Mouse (Mus musculus) retina, postnatal 7 days (tissue): ENCODE results near the gene Cox6a1.
"Not testable (repeated sequence)": the region's sequence is repeated elsewhere in the genome, so short reads cannot be mapped to it uniquely, and the experiment has no call there.

ENCODE experiments used
- DNase-seq: peaks from one replicate; pipeline ENCODE4 v3.0.0-alpha.2; 2012; ENCODE audit warnings: low read depth, low spot score

Gene Cox6a1

DNA sequence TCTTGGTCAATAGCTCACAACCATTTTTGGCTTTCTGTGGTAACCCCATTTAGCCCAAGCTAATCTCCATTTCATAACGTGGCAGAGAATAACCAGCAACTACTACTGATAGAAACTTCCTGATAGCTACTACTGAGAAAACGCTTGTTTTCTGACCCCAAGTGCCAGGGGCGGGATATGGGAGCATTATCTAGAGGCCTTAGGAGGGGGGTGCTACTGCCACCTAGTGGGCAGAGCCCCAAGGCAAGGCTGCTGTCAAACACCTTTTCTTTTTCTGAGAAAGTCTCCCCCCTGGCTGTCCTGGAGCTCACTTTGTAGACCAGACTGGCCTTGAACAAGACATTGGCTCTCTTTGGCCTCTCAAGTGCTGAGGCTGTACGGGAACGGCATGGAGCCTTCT is 1.2 kb downstream of the Cox6a1 start:
- DNase-seq = peak; percentile 65

DNA sequence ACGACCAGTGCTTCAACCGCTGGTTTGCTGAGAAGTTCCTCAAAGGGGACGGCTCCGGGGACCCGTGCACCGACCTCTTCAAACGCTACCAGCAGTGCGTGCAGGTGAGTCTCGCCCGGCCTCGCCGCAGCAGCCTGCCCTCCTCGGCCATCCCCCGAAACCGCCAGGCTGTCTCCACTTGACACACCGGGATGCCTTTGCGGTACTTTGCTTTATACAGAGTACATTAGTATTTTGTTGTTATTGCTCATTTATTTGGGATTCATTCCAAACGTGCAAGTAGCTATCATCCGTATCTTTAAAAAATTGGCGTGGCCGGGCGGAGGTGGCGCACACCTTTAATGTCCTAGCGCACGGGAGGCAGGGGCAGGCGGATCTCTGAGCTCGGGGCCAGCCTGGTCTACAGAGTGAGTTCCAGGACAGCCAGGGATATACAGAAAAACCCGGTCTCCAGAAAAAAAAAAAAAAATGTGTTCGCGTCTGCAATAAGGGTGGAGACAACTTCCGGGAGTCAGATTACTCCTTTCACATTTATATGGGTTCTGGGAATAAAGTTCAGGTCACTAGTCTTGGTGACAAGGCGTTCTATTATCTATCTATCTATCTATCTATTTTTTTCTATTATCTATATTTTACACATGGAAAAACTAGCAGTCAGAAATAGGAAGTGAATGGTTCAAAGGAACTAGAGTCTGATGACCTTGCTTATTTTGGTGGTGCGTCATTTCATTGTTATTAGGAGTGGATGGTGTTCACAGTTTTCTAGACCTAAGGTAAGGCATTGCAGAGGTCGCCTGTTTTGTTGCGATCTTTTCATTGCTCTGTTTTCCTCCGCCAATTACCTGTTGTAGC is 7.2 kb downstream of the Cox6a1 start:
- DNase-seq = no peak

- DNase-seq = peak; percentile 86
Observed at GRCm38 (mm10) chr5:115340577-115341313, 8.0 kb downstream of the Cox6a1 start, which contains the start of the genes Gatc and Triap1. TSS of gene Gatc (minus strand) at chr5:115341178. TSS of gene Triap1 (plus strand) at chr5:115341225.

GRCm38 (mm10) chr5:115340007-115340406 is 8.8 kb downstream of the Cox6a1 start:
- no peak for DNase-seq

DNA sequence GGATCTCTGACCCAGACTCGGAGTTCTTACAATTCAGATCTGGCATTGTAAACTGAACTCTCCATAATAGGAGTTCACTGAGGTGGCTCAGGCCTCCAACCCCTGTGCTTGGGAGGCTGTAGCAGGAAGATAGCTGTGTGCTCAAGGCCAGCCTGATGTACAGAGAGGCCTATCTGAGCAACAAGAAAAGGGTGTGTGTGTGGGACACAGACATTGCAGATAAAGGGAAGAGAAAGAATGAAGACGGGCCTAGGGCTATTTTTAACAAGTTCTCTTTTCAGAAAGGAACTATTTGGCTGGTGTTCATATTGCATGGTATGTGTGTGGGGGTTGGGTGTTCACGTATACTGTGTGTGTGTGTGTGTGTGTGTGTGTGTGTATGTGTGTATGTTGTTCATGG is 15.2 kb downstream of the Cox6a1 start:
- no peak for DNase-seq

GRCm38 (mm10) chr5:115330955-115331354 is 17.8 kb downstream of the Cox6a1 start:
- no peak for DNase-seq

- no peak for DNase-seq
Observed at GRCm38 (mm10) chr5:115327610-115328548, 20.9 kb downstream of the Cox6a1 start.

DNA sequence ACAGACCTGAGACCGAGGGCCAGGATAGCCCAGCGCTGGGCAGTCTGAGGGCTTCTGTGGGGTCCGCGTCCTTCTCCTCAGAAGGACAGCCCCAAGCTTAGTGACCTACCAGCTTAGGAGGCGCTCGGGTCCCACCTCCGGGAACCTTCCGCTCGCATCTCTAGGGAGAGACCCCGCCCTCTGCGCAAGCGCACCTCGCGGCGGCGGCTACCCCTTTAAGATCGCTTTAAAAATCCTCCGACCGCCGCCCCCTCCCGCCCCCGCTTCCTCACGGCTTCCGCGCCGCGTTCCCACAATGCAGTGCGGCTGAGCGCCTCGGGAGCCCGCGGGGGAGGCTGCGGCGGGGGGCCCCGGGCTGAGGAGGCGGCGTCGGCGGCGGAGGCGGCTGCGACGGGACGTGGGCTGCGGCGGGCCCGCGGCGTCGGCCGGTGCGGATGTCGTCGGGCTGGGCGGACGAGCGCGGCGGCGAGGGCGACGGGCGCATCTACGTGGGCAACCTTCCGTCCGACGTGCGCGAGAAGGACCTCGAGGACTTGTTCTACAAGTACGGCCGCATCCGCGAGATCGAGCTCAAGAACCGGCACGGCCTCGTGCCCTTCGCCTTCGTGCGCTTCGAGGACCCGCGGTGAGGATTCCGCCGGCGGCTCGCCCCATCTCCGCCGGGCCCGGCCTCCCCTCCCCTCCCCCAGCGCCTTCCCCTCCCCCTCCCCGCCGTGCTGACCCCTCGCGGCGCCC is 21.7 kb downstream of the Cox6a1 start, which contains the start of gene Srsf9:
Gene Srsf9, plus strand, starts transcription at position 303 of the 735 bp plus-strand sequence.
- peak; percentile 94 for DNase-seq

GRCm38 (mm10) chr5:115326256-115326831 is 22.4 kb downstream of the Cox6a1 start:
- DNase-seq = no peak

GRCm38 (mm10) chr5:115319004-115319940 is 29.5 kb downstream of the Cox6a1 start:
- peak; percentile 51 for DNase-seq

DNA sequence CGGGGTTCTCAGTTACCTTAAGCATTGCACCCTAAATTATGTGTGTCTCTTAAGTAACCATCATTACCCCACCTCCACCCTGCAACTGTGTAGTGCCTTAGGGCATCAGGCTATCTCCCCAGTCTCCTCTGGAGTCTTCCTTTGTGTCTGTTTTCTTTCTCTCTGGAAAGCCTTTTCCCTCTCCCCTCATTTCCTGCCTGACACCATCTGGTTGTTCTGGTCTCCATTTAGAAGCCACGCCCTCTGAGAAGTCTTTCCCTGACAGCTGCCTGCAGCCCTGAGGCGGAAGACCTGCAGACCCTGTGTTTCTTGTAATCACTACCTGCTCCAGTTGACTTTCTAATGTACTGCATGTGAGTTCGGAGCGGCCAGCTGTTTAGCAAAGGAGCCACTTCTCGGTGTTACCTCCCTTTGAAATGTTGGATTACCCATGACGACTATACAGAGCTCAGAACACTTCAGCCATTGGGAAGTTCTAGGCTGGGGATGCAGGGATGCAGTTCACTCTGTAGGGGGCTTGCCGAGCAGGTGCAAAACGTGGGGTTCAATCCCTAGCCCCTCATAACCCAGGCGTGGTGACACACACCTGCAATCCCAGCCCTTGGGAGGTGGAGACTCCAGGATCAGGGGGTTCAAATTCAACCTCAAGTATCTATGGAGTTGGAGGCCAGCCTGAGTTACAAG is 31.0 kb downstream of the Cox6a1 start:
- DNase-seq = no peak

DNA sequence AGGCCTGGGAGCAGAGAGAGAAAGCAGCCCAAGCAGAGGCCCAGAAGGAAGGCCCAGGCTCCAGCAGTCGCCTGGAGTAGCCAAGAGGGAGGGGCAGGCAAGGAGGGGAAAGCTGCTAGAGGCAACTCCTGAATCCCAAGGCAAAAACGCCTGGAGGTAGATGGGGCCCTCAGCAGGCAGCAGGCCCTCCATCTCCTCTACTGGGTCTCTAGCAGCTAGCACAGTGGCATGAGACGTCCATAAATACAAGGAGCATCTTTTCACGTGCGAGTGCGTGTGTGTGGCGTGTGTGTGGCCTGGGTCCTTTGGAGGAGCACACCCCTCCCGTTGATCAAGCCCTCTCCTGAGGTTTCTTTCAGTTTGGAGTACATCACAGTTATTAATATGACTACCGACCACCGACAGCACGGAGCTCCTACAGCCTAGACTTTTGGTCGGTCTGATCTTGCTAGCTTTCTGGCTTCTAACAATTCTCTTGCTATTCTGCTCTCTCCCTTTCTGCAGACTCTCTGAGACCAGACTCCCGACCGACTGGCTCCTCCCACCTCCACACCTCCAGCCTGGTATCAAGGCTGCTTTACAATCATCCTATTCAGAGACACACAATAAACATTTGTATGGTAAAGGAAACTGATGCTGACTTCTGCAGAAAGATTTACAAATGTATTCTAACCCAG is 31.7 kb downstream of the Cox6a1 start:
- no peak for DNase-seq

DNA sequence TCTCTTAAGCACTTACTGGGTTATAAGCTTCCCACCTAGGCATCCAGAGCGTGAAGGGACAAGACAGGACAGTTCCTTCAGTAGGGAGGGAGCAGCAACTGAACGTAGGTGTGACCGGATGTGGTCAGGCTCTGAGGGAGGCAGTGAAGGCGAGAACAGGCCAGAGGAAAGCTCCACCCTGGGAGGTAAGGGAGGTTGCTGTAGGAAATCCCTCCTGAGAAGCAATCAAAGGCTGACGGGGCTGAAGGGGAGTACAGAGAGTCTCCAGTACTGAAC is 35.2 kb downstream of the Cox6a1 start:
- no peak for DNase-seq

DNA sequence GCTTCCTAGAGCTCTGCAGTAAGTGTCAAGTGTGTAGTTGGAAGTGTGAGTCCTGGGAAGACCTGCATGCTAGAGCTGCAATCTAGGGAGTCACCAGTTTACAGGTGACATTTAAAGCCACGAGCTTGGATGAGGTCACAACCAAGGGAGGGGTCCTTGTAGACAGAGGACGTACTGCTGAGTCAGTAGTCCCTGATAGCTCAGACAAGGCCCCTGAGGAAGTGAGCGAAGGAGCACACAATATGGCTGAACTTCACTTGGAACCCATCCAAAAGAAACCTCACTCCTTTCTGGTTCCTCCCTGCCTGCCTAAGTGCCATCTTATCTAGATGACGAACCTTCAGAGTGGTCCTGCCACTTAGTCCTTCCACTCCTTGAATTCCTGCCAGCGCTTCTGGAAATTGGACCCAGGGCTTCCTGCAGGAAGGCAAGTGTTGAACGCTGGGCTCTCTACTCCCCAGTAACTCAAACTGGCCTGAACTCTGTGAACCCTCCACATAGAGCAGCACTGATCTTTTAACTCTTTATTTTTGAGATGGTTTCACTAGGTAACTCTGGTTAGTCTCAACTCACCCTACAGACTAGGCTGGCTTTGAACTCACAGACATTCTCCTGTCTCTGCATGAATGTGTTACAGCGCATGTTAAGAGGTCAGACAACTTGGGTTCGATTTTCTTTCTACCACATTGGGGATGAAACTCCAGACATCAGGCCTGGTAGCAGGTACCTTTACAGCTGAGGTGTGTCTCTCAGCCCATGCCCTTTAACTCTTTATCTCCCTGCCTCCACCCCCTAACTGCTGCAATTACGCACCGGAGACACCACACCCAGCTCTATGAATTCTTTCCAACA is 35.7 kb downstream of the Cox6a1 start:
- no peak for DNase-seq

DNA sequence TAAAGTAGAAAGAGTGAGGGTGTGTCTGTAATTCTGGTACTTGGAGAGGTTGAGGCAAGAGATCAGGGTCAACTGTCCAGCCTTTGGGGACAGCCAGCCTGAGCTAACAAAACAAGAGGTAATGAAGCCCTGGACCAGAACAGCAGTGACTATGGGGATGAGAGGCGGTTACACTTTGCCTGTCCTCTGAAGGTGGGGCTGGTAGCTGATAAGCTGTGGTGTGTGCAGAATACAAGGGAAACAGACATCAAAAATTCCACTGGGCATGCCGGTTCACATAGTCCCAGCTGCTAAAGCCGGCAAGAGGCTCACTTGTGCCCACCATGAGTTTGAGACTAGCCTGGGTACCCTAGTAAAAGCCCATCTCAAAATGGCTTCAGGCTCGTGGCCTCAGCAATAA is 36.4 kb downstream of the Cox6a1 start:
- DNase-seq = no peak

- not testable (repeated sequence) for DNase-seq
Observed at GRCm38 (mm10) chr5:115302190-115302589, 46.6 kb downstream of the Cox6a1 start.

DNA sequence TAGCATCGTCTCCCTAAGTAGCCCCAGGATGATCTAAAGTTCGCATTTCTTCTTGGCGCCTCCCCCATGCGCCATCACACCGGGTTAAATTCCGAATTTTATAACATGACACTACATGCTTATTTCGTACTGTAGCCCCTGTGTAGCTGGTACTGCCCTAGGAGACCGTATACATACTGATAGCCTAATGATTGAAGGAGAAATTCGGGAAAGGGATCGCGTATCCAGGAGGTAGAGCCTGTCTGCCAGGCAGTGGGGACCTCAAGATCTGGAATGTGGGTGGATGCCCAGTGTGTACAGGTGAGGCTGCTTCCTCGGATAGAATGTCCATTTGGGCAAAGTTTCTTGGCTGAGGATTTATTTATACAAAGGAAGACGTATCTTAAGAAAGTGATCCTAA is 47.2 kb downstream of the Cox6a1 start:
- DNase-seq = no peak
